Mouse (Mus musculus) cortical plate, adult 2 months (tissue): ENCODE measurements around the gene Tmem204.

ENCODE experiments used
- CTCF ChIP-seq: fragments of 200-500 bp; IDR thresholded peaks from 2 replicates; pipeline ENCODE4 v1.5.1; 2011; ENCODE audit warnings: mild to moderate bottlenecking, control low read depth, low read length; ENCODE audit not compliant: insufficient read depth; ENCODE audit errors: extremely low read depth
- POLR2A ChIP-seq: fragments of 200-500 bp; IDR thresholded peaks from 2 replicates; pipeline ENCODE4 v1.6.1; 2011; ENCODE audit warnings: mild to moderate bottlenecking, low read length, control low read depth; ENCODE audit not compliant: insufficient read depth; ENCODE audit errors: extremely low read depth

GRCm38 (mm10) chr17:25107786-25108185, 24.4 kb upstream of the Tmem204 start:
- TF ChIP-seq CTCF = no peak
- no peak for TF ChIP-seq POLR2A
